Mouse (Mus musculus): ENCODE measurements around the gene Prmt8. TPM values are rescaled to one million over a fixed set of nuclear protein-coding genes. Genes with fewer than 3 reads are reported as not detected.

Prmt8 gene
- total RNA-seq (2021) = 10 to 100 TPM; 87.4 to 98.2 TPM
- long read RNA-seq, experiment 1, transcript Prmt8-201 (10 exons, 2,724 nt) = major isoform, 121 of 144 reads
- long read RNA-seq, experiment 1, partial matches to known transcripts = 4 of 144 reads
- long read RNA-seq, experiment 1, other reads (novel, unspliced or antisense) = 19 of 144 reads
- long read RNA-seq, experiment 2, transcript Prmt8-201 (10 exons, 2,724 nt) = major isoform, 73 of 94 reads
- long read RNA-seq, experiment 2, partial matches to known transcripts = 7 of 94 reads
- long read RNA-seq, experiment 2, other reads (novel, unspliced or antisense) = 14 of 94 reads

- peak; percentile 50 to 52 for DNase-seq (ENCODE audit: extremely low spot score in 1 of 2, low spot score in 2 of 2)
- peak within 1 kb of the TSS; percentile 63 for H3K4me3 ChIP-seq
- no peak for TF ChIP-seq CTCF (IDR thresholded peaks at IDR 0.05)
- intact Hi-C loops (cut with DNase I) = loop anchor here (1.0 to 5.0 kb wide), 6 partner anchors 71 to 323 kb away; no protein-coding TSS in a partner anchor
- peak within 1 kb of the TSS; percentile 98 for H3K27ac ChIP-seq
Measured at GRCm38 (mm10) chr6:127769275-127770156, at the start of gene Prmt8. Prmt8 (minus strand) TSS chr6:127769472.

GRCm38 (mm10) chr6:127803046-127803729 lies 33.9 kb upstream of the Prmt8 start:
- Histone ChIP-seq H3K4me3 (no peak overlapping the region), H3K27ac (no peak overlapping the region)
- TF ChIP-seq CTCF (IDR thresholded peaks at IDR 0.05) = no peak
- intact Hi-C loops (cut with DNase I) = no loop called here
- peak in 1 of 2 experiments; percentile 17 for DNase-seq (ENCODE audit: extremely low spot score in 1 of 2, low spot score in 2 of 2)

GRCm38 (mm10) chr6:127802211-127802610 lies 32.9 kb upstream of the Prmt8 start:
- intact Hi-C loops (cut with DNase I) = no loop called here
- no peak for TF ChIP-seq CTCF (IDR thresholded peaks at IDR 0.05)
- DNase-seq (ENCODE audit: extremely low spot score in 1 of 2, low spot score in 2 of 2) = no peak
- no peak overlapping the region for H3K27ac ChIP-seq
- H3K4me3 ChIP-seq = no peak overlapping the region

DNA sequence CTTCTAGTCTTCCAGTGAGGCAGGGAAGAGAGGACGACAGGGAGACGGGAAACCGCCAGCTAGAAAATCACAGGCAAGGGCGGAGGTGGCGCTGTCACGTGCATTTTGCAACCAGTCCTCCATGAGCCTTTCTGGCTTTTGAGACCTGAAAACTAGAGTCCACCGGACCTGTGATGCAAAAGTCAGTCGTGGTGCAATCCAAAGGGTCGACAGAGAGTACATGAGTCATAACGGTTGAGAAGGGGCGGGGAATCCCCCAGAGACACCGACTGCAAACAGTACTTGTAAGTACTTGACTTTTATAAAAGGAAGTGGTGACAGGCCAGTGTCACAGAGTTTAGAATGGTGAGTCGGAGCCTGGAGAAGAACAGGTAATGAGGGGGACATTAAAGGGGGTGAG lies 20.8 kb upstream of the Prmt8 start:
- no peak for DNase-seq (ENCODE audit: extremely low spot score in 1 of 2, low spot score in 2 of 2)
- TF ChIP-seq CTCF (IDR thresholded peaks at IDR 0.05) = no peak
- intact Hi-C loops (cut with DNase I) = no loop called here
- no peak overlapping the region for H3K27ac ChIP-seq
- H3K4me3 ChIP-seq = no peak overlapping the region

DNA sequence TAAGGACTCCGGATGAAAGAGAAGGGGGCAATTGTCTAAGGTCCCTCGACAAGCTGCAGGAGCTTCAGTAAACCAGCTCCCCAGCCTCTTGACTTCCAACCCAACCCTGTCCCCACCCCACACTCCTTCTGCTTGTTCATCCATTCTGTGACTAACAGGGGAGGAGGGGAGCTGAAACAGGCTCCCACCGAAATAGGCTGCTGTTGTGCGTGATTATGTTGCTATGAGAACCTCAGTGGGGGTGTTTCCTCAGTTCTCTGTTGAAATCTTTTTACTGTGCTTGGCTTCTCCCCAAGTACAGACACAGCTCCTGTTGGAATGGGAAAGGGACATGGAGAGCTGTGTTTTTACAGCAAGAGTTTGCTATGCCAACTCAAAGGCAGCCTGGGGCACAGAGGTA lies 1.5 kb upstream of the Prmt8 start:
- Histone ChIP-seq H3K4me3 (peak overlapping the region; percentile 63), H3K27ac (peak overlapping the region; percentile 98)
- intact Hi-C loops (cut with DNase I) = loop anchor here (1.0 to 5.0 kb wide), 3 partner anchors 80 to 321 kb away; no protein-coding TSS in a partner anchor
- peak; percentile 55 to 57 for DNase-seq (ENCODE audit: extremely low spot score in 1 of 2, low spot score in 2 of 2)
- TF ChIP-seq CTCF (IDR thresholded peaks at IDR 0.05) = no peak

DNA sequence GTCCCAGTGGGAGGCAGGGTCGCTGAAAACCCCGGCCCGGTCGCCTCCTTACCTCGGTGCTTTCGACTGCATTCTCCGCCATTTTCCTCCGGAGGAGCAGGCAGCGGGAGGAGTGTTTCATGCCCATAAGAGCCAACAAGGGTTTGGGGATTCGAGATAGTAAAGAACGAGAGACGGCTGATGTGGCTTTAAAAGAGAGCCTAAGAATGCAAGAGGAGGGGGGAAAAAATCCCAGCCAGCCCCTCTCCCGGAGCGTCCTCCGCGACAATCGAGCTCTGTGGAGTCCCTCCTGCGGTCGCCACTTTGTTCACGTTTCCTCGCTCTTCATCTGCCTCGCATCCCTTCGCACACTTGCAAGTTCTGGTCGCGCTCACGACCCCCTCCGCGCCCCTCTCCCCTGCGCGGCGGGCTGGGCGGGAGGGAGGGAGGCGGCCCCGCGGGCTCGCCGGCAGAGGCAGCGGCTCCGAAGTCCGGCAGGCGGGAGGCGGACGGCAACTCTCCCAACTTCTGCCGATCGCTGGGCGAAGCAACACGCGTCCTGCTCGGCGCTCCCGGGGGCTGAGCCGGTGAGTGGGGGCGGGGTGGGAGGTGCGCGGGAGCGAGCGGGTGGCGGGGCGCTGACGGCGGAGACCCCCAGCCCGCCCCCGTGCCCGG lies 524 bp downstream of the Prmt8 start:
- Histone ChIP-seq H3K27ac (peak overlapping the region; percentile 98), H3K4me3 (peak overlapping the region; percentile 63)
- TF ChIP-seq CTCF (IDR thresholded peaks at IDR 0.05) = no peak
- intact Hi-C loops (cut with DNase I) = loop anchor here (1.0 to 2.0 kb wide), 3 partner anchors 72 to 158 kb away; no protein-coding TSS in a partner anchor
- peak; percentile 49 to 56 for DNase-seq (ENCODE audit: extremely low spot score in 1 of 2, low spot score in 2 of 2)

DNA sequence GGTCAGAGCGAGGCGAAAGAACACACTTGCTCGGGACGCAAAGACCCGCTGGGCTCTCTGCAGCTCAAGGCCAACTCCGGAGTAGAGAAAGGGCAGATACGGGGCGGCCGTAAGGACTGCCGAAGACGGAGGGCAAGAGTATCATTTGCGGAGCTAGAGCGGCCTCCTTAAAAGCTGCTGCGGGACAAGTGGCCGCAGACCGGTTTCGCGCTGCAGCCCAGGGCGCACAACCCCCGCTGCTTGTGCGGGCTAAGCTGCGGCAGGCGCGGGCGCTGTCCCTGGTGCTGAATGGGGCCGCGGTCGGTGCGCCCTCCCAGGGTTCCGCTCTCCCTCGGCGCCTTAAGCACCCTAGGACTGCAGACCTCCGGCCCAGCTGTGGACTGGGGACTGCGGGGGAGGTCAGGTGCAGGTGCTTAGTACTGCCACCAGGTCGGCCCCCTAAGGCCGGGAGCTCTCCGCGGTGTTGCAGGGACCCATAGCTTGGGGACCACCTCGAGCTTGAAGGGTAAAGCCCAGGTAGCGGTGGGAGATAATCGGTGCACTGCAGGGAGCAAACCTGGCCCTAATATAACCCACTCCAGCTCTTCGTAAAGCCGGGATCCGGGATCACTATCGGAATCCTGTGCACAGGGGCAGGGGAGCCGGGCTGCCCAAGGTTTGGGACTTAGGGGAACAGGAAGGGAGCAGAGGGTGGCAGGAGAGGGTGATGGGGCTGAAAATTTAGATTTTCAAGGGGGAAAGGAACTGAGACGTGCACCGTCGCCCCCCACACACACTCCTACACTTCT lies 1.4 kb downstream of the Prmt8 start:
- Histone ChIP-seq H3K4me3 (peak overlapping the region; percentile 63), H3K27ac (peak overlapping the region; percentile 98)
- peak; percentile 46 to 66 for DNase-seq (ENCODE audit: extremely low spot score in 1 of 2, low spot score in 2 of 2)
- no peak; the same call in 1 of the 2 replicates for TF ChIP-seq CTCF (IDR thresholded peaks at IDR 0.05)
- intact Hi-C loops (cut with DNase I) = loop anchor here (2.0 kb wide), 2 partner anchors 73 to 143 kb away; no protein-coding TSS in a partner anchor

DNA sequence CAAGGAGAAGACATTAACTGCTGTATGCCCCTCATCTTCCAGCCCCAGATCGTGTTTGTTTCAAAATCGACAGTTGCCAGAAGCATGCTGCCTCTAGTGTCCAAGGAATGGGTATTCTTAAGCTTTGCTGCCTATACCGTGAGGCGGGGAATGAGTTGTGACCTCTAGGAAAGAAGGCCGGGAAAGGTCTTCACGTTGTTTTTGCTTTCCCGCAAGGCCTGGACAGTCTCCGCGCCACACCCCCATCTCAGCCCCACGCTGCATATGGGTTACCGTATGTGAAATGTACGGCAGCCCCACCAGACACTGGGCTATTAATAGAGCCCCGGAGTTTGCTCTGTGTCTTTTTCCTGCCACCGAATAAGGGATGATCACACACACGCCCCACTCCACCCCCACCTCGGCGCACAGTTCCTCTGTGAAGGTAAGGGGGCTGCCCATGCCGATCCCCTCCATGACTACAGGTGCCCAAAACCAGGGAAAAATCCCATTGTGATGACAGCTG lies 2.0 kb downstream of the Prmt8 start:
- Histone ChIP-seq H3K27ac (peak overlapping the region; percentile 98), H3K4me3 (peak overlapping the region; percentile 63)
- peak in 1 of 2 experiments; percentile 61 for DNase-seq (ENCODE audit: extremely low spot score in 1 of 2, low spot score in 2 of 2)
- TF ChIP-seq CTCF (IDR thresholded peaks at IDR 0.05) = no peak; the same call in none of the 2 replicates
- intact Hi-C loops (cut with DNase I) = loop anchor here (2.0 kb wide), 1 partner anchor 142 kb away; no protein-coding TSS in a partner anchor

- H3K4me3 ChIP-seq = peak overlapping the region; percentile 63
- DNase-seq (ENCODE audit: extremely low spot score in 1 of 2, low spot score in 2 of 2) = peak; percentile 39 to 42
- H3K27ac ChIP-seq = peak overlapping the region; percentile 98
- TF ChIP-seq CTCF (IDR thresholded peaks at IDR 0.05) = no peak
- intact Hi-C loops (cut with DNase I) = loop anchor here (1.0 to 2.0 kb wide), 2 partner anchors 103 to 142 kb away; no protein-coding TSS in a partner anchor
Measured at GRCm38 (mm10) chr6:127766641-127767200, 2.6 kb downstream of the Prmt8 start.
